Mouse (Mus musculus) embryo, embryonic 11.5 days (tissue): ENCODE data around the gene Itfg1.

ENCODE experiments used
- DNase-seq: peaks from one replicate; pipeline ENCODE4 v3.0.0-alpha.2; 2012; ENCODE audit warnings: low read depth, low spot score

Itfg1 gene

DNA sequence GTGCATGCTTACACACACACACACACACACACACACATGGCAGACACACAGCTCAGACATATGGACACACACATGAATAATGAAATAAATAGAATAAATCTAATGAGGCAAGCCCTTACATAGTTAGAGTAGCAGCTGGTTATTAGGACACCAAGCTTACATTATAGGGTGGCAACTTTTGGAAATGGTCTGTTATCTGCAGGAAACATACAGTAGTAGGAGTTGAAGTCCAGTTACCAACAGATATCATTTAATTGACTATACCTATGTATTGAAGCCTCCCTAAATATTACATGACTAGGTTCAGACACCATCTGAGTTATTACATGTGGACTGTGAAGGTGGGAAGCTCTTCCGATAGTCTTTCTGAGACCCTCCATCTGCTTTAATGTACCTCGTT is 95.7 kb downstream of the Itfg1 start:
- DNase-seq: no peak

GRCm38 (mm10) chr8:85730545-85730944 is 110.2 kb downstream of the Itfg1 start:
- no peak for DNase-seq

- no peak for DNase-seq
Observed at GRCm38 (mm10) chr8:85717271-85717670, 123.5 kb downstream of the Itfg1 start.

GRCm38 (mm10) chr8:85716696-85717095 is 124.0 kb downstream of the Itfg1 start:
- DNase-seq: no peak

DNA sequence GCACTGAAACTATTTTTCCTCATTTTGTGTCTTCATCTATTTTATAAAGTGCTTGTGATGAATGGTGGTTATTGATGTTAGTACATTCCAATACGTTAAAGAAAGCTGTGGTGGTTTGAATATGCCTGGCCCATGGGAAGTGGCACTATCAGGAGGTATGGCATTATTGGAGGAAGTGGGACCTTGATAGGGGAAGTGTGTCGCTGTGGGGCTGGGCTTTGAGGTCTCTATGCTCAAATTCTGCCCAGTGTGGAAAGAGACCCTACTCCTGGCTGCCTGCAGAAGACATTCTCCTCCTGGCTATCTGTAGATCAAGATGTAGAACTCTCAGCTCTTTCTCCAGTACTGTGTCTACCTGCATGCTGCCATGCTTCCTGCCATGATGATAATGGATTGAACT is 133.7 kb downstream of the Itfg1 start:
- no peak for DNase-seq

GRCm38 (mm10) chr8:85700751-85701351 is 139.9 kb downstream of the Itfg1 start, which contains the start of gene Neto2:
TSS of gene Neto2 (minus strand) at chr8:85700924.
- DNase-seq: peak; percentile 67

DNA sequence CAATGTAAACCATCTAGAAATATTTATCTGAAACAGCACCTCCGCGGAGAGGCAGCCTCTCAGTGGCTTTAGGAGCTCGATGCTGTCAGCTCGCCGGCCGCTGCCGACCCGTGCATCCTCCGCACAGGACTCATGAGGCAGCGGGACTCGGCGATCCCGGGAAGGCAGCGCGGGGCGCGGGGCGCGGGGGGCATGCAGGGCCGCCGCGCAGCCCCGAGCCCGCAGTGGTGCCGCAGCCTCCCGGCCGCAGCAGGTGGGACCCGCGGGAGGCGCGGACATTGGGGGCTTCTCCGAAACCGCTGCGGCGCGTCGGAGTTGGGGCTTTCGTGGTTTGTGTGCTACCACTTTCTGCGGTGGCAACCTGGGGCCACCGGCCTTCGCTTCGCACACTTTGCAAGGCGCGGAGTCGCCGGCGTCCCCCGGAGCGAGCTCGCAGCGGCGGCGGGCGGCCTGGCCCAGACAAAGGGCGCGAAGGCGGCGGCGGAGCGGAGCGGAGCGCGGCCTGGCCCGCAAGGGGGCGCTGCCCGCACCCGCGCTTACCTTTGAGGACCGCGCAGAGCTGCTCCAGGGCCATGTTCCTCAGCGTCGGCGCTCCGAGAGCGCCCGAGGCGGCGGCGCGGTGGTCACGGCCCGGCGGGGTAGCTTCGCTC is 140.5 kb downstream of the Itfg1 start:
- peak; percentile 78 for DNase-seq

DNA sequence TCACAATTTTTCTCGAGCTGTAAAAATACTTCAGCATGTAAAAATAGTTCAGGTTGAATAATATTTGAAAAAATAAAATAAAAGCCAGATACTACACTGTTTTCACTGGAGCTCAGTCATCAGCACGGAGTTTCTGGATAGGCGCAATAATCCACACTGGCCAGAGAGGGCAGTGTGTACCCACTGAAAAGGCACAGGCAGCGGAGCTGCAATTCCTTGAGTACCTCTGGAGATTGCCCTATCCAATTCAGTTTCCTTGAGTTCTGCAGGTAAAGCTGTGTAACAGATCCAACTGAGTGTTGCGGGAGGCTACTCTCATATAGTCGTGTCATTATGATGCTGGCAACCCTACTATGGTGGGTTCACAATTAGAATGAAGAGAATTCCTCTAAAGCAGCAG is 141.7 kb downstream of the Itfg1 start:
- DNase-seq: peak; percentile 54
